Mouse (Mus musculus) midbrain, embryonic 11.5 days (tissue): ENCODE results near the gene Prpf38b. TPM values are rescaled to one million over a fixed set of nuclear protein-coding genes. Genes with fewer than 3 reads are reported as not detected.

Experiments
- ATAC-seq: fragments of 200-750 bp; cut with Nextera tagmentation; 2 replicates; pipeline ENCODE4 v1.8.0; 2017; ENCODE audit warnings: moderate TSS enrichment, moderate library complexity; ENCODE audit not compliant: low FRiP score
- DNase-seq: peaks from one replicate; pipeline ENCODE4 v3.0.0; 2015; ENCODE audit warnings: low spot score; ENCODE audit errors: missing footprints
- H3K27ac ChIP-seq: fragments of 300-500 bp; sonication (generic); 2 replicates; pipeline ENCODE4 v1.5.1; 2014; ENCODE audit warnings: low read depth, low read length
- H3K27me3 ChIP-seq: fragments of 300-500 bp; sonication (generic); 2 replicates; pipeline ENCODE4 v1.6.1; 2014; ENCODE audit warnings: mild to moderate bottlenecking, low read length, moderate library complexity, mixed read lengths; ENCODE audit not compliant: control insufficient read depth, insufficient read depth
- H3K36me3 ChIP-seq: fragments of 300-500 bp; sonication (generic); 2 replicates; pipeline ENCODE4 v1.6.1; 2014; ENCODE audit warnings: mild to moderate bottlenecking, low read length, moderate library complexity, mixed read lengths; ENCODE audit not compliant: control insufficient read depth, insufficient read depth
- H3K4me1 ChIP-seq: fragments of 300-500 bp; sonication (generic); 2 replicates; pipeline ENCODE4 v1.6.1; 2014; ENCODE audit warnings: low read length; ENCODE audit not compliant: control insufficient read depth, insufficient read depth
- H3K4me2 ChIP-seq: fragments of 300-500 bp; sonication (generic); 2 replicates; pipeline ENCODE4 v1.6.1; 2014; ENCODE audit warnings: mild to moderate bottlenecking, moderate library complexity
- H3K4me3 ChIP-seq: fragments of 300-500 bp; sonication (generic); 2 replicates; pipeline ENCODE4 v1.5.1; 2014; ENCODE audit warnings: low read depth, low read length
- H3K9ac ChIP-seq: fragments of 300-500 bp; sonication (generic); 2 replicates; pipeline ENCODE4 v1.6.1; 2014; ENCODE audit warnings: low read length
- H3K9me3 ChIP-seq: fragments of 300-500 bp; sonication (generic); 2 replicates; pipeline ENCODE4 v1.6.1; 2016; ENCODE audit warnings: low read length; ENCODE audit not compliant: control insufficient read depth
- WGBS: fragments of 180-500 bp; shearing (Covaris S2); extraction: QIAGEN DNeasy Blood & Tissue Kit; methylation state at CpG from one replicate; pipeline ENCODE4 v1.1.7; 2014; 5-methylcytosine and 5-hydroxymethylcytosine counted together
- polyA plus RNA-seq: library from polyadenylated mRNA; unstranded; fragments of >200 nt; fragmentation: Nextera tagmentation; extraction: Ambion mirVana; gene quantifications from 2 replicates; pipeline ENCODE4 v1.2.1, GENCODE M21; 2014

Prpf38b gene
- polyA plus RNA-seq, 1 experiment from 2014 or later, result 61.1 TPM

DNA sequence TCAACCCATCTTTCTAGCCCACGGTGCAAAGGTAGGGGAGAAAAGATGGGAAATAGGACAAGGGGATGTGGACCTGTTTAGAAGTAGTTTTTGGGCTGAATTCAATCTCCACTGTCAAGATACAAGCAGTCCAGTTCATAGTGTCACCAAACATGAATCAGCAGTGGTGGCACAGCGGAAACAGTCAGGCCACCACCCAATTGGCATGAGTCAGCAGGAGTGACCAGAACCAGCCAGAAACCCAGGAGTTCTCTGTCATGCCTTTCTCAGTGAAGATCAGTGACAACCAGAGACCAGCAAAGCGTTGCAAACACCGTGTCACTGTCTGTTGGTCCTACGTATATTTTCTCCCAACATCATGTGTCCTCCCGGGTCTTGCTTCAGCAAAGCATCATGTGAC, 22.0 kb upstream of the Prpf38b start:
- ATAC-seq (no peak), DNase-seq (no peak)
- no peaks in the 10 kb centered on the region for H3K4me1 ChIP-seq
- H3K27me3 ChIP-seq, result no peaks in the 10 kb centered on the region
- no peak overlapping the region for H3K4me3 ChIP-seq
- 92% methylated on average over 6 of the region's 6 CpGs for WGBS
- H3K4me2 ChIP-seq, result no peak overlapping the region
- no peaks in the 10 kb centered on the region; the same call in 1 of the 2 replicates for H3K9me3 ChIP-seq
- H3K9ac ChIP-seq, result no peak overlapping the region
- no peak overlapping the region for H3K27ac ChIP-seq
- no peaks in the 10 kb centered on the region for H3K36me3 ChIP-seq

DNA sequence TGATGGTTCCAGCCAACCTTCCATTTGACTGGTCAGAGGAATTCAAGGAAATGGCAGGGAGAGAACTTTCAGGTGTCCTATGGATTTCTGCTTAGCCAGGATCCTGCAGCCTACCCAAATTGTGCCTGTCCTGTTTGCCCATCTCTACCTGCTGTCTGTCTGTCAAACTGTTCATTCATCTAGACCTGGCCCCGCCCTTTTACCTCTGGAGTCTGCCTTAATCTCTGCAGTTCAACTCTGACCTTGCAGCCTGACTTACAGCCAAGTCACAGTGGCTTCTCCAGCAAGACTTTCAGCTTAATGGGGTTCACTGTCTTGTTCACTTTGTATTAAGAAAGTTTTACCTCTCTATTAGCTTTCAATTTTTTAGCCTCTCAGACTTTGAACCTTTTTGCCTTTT, 14.8 kb upstream of the Prpf38b start:
- H3K36me3 ChIP-seq, result no peaks in the 10 kb centered on the region
- H3K9ac ChIP-seq, result no peak overlapping the region
- H3K4me3 ChIP-seq, result no peak overlapping the region
- H3K4me2 ChIP-seq, result no peak overlapping the region
- DNase-seq (no peak), ATAC-seq (no peak)
- no peaks in the 10 kb centered on the region for H3K4me1 ChIP-seq
- 61% methylated on average over 1 of the region's 1 CpGs for WGBS
- no peaks in the 10 kb centered on the region; the same call in 1 of the 2 replicates for H3K9me3 ChIP-seq
- no peak overlapping the region for H3K27ac ChIP-seq
- no peaks in the 10 kb centered on the region for H3K27me3 ChIP-seq

DNA sequence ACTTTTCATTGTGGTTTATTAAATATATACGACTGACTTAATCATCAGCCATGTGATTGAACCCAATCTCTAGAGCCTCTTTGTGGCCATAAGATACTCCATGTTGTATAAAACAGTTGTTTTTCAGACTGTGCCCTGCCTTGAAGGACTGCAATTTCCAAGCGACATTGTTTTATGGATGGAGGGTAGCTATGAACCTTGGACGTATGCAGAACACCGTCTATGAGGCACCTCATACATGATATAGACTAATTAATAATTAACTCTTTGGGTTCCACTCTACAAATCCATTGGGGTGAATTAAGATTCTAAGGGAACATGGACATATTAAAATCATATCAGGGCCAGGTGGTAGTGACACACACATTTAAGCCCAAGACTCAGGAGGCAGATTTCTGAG, 14.2 kb upstream of the Prpf38b start:
- ATAC-seq, result no peak
- Histone ChIP-seq H3K9me3 (no peaks in the 10 kb centered on the region; the same call in 1 of the 2 replicates), H3K4me3 (no peak overlapping the region), H3K27me3 (no peaks in the 10 kb centered on the region), H3K36me3 (no peaks in the 10 kb centered on the region), H3K27ac (no peak overlapping the region), H3K4me2 (no peak overlapping the region), H3K4me1 (no peaks in the 10 kb centered on the region), H3K9ac (no peak overlapping the region)
- WGBS, result 89% methylated on average over 4 of the region's 4 CpGs
- DNase-seq, result no peak

DNA sequence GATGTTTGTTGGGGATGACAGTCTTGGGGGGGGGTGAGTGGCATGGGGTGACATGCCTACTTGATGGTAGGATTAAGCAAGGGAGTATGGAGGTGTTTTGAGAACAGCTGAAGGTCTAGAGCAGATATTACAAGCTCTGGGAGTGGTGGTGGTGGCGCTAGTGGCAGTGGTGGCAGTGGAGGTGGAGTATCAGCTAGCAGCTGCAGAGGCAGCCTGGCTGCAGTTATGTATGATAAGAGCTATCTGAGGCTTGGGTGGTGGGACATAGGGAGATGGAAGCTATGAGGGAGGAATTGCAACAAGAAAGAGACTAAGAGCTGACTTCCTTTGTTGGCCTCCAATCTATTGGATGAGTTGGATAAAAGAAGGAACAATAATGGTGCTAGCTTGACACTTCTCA, 10.3 kb upstream of the Prpf38b start:
- H3K27me3 ChIP-seq, result no peaks in the 10 kb centered on the region
- H3K27ac ChIP-seq, result no peak overlapping the region
- H3K9ac ChIP-seq, result no peak overlapping the region
- no peaks in the 10 kb centered on the region for H3K9me3 ChIP-seq
- DNase-seq, result no peak
- H3K4me2 ChIP-seq, result no peak overlapping the region
- H3K36me3 ChIP-seq, result no peaks in the 10 kb centered on the region
- no peak overlapping the region for H3K4me3 ChIP-seq
- no peak for ATAC-seq
- H3K4me1 ChIP-seq, result no peaks in the 10 kb centered on the region
- 85% methylated on average over 1 of the region's 1 CpGs for WGBS

DNA sequence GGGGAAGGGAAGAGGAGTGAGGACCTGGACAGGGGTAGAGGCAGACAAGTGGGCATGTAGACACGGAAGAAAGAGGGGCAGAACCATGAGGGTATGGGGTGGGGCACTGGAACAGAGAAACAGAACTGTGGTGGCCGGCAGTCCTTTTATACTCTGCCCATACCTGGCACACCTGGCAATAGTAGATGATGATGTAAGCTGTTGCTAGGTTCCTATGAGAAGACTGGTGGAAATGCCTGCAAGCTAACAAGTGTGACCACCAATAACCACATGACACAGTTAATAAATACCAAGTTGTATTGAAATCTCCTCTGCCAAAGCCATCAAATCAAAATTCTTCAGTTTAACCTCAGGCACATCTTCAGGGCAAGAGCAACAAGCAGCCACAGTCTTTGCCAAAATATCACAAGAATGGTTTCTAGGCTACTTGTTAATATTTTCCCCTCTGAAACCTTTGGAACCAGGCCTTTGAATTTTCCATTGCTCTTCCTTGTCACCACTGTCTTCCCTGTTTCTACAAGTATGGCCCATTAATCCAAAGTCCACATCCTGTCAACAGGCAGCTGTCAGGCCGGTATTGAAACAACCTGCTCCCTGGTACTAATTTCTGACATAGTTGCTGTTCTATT, 9.0 kb upstream of the Prpf38b start:
- H3K4me2 ChIP-seq, result no peak overlapping the region
- ATAC-seq (no peak), DNase-seq (no peak)
- H3K27ac ChIP-seq, result no peak overlapping the region
- H3K27me3 ChIP-seq, result no peaks in the 10 kb centered on the region
- 89% methylated on average over 3 of the region's 3 CpGs for WGBS
- no peak overlapping the region for H3K9ac ChIP-seq
- H3K4me1 ChIP-seq, result no peaks in the 10 kb centered on the region
- H3K4me3 ChIP-seq, result no peak overlapping the region
- H3K36me3 ChIP-seq, result no peaks in the 10 kb centered on the region
- H3K9me3 ChIP-seq, result no peaks in the 10 kb centered on the region

DNA sequence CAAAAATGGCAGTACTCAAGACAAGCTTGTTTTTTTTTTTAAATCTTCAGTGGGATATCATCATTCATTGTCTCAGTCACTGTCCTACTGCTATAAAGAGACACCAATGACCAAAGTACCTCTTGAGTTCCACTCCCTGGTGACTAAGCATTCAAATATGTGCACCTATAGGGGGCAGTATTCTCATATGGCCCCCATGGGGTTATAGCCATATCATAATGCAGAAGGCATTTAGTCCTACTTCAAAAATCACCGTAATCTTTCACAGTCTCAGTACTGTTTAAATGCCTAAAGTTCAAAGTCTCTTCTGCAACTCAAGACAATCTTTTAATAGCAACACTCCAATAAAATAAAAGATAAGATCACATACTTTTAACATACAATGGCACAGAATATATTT, 7.3 kb upstream of the Prpf38b start:
- H3K27me3 ChIP-seq, result no peaks in the 10 kb centered on the region
- H3K4me1 ChIP-seq, result no peaks in the 10 kb centered on the region
- no peak overlapping the region for H3K4me2 ChIP-seq
- no peak for ATAC-seq
- H3K4me3 ChIP-seq, result no peak overlapping the region
- WGBS, result 92% methylated on average over 1 of the region's 1 CpGs
- DNase-seq, result no peak
- no peaks in the 10 kb centered on the region for H3K9me3 ChIP-seq
- no peak overlapping the region for H3K27ac ChIP-seq
- H3K36me3 ChIP-seq, result no peaks in the 10 kb centered on the region
- H3K9ac ChIP-seq, result no peak overlapping the region

DNA sequence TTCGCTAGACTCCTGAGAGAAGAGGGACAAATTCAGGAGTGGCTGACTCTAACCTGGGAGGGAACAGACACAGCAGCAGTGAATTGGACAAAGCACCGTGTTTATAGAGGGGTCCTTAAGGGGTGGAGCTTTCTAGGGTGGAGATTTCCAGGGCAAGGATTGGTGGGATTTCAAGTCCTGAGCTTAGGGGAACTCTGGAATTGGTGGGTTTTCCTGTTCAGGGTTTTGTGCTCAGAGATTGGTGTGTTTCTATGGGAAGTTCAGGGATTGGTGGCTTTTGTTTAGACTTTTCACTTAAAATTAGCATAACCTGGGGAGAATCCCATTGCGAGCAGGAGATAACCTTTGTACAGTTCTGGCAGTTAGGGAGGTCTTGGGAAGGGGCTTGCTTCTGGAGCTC, 6.5 kb upstream of the Prpf38b start:
- Histone ChIP-seq H3K27ac (no peak overlapping the region), H3K4me2 (no peak overlapping the region), H3K9me3 (no peaks in the 10 kb centered on the region), H3K9ac (no peak overlapping the region), H3K4me3 (no peak overlapping the region), H3K27me3 (no peaks in the 10 kb centered on the region), H3K4me1 (no peaks in the 10 kb centered on the region), H3K36me3 (no peaks in the 10 kb centered on the region)
- DNase-seq (no peak), ATAC-seq (no peak)
- WGBS, result 43% methylated on average over 3 of the region's 3 CpGs

DNA sequence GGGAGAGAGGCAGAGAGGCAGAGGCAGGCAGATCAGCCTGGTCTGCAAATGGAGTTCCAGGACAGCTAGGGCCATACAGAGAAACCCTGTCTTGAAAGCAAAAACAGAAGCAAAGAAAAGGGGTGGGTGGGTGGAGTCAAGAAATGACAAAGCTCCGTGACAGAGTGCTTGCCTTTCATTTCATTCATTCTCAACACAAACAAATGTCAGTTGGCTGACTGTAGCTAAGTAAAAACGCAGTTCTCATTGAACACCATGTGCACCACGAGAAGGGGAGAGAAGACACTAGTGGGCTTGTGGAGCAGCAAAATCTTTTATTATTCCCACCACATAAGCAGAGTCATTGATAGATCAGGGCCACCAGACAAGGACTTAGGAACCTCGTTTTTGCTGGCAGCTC, 5.3 kb upstream of the Prpf38b start:
- WGBS, result 51% methylated on average over 4 of the region's 4 CpGs
- Histone ChIP-seq H3K4me3 (no peak overlapping the region), H3K9ac (no peak overlapping the region), H3K36me3 (no peaks in the 10 kb centered on the region), H3K27me3 (no peaks in the 10 kb centered on the region), H3K27ac (no peak overlapping the region), H3K4me1 (no peaks in the 10 kb centered on the region), H3K4me2 (no peak overlapping the region), H3K9me3 (no peaks in the 10 kb centered on the region)
- DNase-seq (no peak), ATAC-seq (no peak)

DNA sequence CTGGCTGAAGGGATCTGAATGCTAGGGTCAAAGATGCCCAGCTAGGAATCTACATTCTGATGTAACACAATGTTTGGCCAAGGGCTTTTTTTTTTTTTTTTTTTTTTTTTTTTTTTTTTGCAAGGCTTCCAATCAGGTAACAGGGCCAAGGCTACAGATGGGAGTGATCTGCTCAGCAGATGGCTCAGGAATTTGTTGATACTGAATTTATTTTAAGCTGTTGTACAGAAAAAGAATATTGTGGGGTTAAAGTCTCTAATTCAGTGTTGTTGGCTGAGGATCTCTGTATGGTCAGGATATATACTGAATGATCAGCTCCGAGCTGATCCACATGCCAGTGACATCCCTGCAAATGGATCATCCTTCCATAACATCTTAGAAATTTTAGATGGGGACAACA, 4.5 kb upstream of the Prpf38b start:
- H3K36me3 ChIP-seq, result no peaks in the 10 kb centered on the region
- H3K9ac ChIP-seq, result no peak overlapping the region
- no peak for ATAC-seq
- H3K27ac ChIP-seq, result no peak overlapping the region
- H3K4me2 ChIP-seq, result no peak overlapping the region
- H3K4me1 ChIP-seq, result no peaks in the 10 kb centered on the region
- no peaks in the 10 kb centered on the region for H3K9me3 ChIP-seq
- DNase-seq, result no peak
- no peak overlapping the region for H3K4me3 ChIP-seq
- WGBS, result 92% methylated on average over 1 of the region's 1 CpGs
- H3K27me3 ChIP-seq, result no peaks in the 10 kb centered on the region
